Mouse (Mus musculus): ENCODE measurements around the gene Inhba.

DNA sequence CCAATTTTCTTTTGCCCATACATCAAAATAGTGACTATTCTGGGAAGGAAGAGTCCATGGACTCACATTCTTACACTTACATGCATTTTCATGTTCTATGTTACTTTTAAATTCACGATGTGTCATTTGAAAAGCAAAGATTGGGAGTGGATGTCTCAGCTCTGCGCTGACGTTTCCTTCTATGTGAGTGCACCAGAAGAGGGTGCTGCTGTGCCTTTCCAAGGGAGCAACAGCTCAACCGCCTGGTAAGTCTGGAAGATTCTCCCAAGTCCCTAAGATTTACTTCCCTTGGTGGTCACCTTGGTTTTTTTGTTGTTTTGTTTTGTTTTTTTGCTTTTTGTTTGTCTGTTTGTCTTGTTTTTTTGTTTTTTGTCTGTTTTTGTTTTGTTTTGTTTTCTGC lies 6.1 kb upstream of the Inhba start:
- TF ChIP-seq CTCF (IDR thresholded peaks at IDR 0.05; ENCODE audit: borderline replicate concordance, control insufficient read depth, extremely low read depth, insufficient read depth, low read length, poor library complexity) (no peak), POLR2A (IDR thresholded peaks at IDR 0.05; ENCODE audit: control insufficient read depth, extremely low read depth, insufficient read depth, low read length, poor library complexity) (no peak)

Measured in thymus, adult 2 months (tissue).